Mouse (Mus musculus) embryonic facial prominence, embryonic 14.5 days (tissue): ENCODE results near the gene Crtap. TPM values are rescaled to one million over a fixed set of nuclear protein-coding genes. Genes with fewer than 3 reads are reported as not detected.

Experiments used
- ATAC-seq: fragments of 200-750 bp; cut with Nextera tagmentation; 2 replicates; pipeline ENCODE4 v1.8.0; 2017; ENCODE audit warnings: low read depth, moderate number of reproducible peaks, moderate TSS enrichment
- DNase-seq: peaks from one replicate; pipeline ENCODE4 v3.0.0-alpha.2; 2015; ENCODE audit warnings: low spot score
- H3K27ac ChIP-seq: fragments of 300-500 bp; sonication (generic); replicated peaks from 2 replicates; pipeline ENCODE4 v1.5.1; 2014; ENCODE audit warnings: low read depth, mild to moderate bottlenecking, low read length, moderate library complexity
- H3K27me3 ChIP-seq: fragments of 300-500 bp; sonication (generic); replicated peaks from 2 replicates; pipeline ENCODE4 v1.6.1; 2014; ENCODE audit warnings: low read length; ENCODE audit not compliant: control insufficient read depth, insufficient read depth
- H3K36me3 ChIP-seq: fragments of 300-500 bp; sonication (generic); 2 replicates; pipeline ENCODE4 v1.6.1; 2014; ENCODE audit warnings: low read length, mixed read lengths; ENCODE audit not compliant: control insufficient read depth, insufficient read depth
- H3K4me1 ChIP-seq: fragments of 300-500 bp; sonication (generic); 2 replicates; pipeline ENCODE4 v1.6.1; 2014; ENCODE audit warnings: antibody characterized with exemption, low read length; ENCODE audit not compliant: control insufficient read depth, insufficient read depth
- H3K4me2 ChIP-seq: fragments of 300-500 bp; sonication (generic); 2 replicates; pipeline ENCODE4 v1.6.1; 2014; ENCODE audit warnings: low read depth, mild to moderate bottlenecking, low read length, moderate library complexity, mixed read lengths
- H3K4me3 ChIP-seq: fragments of 300-500 bp; sonication (generic); 2 replicates; pipeline ENCODE4 v1.5.1; 2014; ENCODE audit warnings: low read depth, mild to moderate bottlenecking, low read length
- H3K9ac ChIP-seq: fragments of 300-500 bp; sonication (generic); 2 replicates; pipeline ENCODE4 v1.6.1; 2014; ENCODE audit warnings: low read depth, mild to moderate bottlenecking, low read length, moderate library complexity, mixed read lengths
- H3K9me3 ChIP-seq: fragments of 300-500 bp; sonication (generic); 2 replicates; pipeline ENCODE4 v1.6.1; 2016; ENCODE audit warnings: low read length; ENCODE audit not compliant: control insufficient read depth
- WGBS: fragments of 180-500 bp; shearing (Covaris S2); extraction: QIAGEN DNeasy Blood & Tissue Kit; methylation state at CpG from one replicate; pipeline ENCODE4 v1.1.7; 2014; 5-methylcytosine and 5-hydroxymethylcytosine counted together
- polyA plus RNA-seq: library from polyadenylated mRNA; unstranded; fragments of >200 nt; fragmentation: Nextera tagmentation; extraction: Ambion mirVana; gene quantifications from 2 replicates; pipeline ENCODE4 v1.2.1, GENCODE M21; 2014

Gene Crtap
- polyA plus RNA-seq, 1 experiment from 2014 or later: 244 TPM

DNA sequence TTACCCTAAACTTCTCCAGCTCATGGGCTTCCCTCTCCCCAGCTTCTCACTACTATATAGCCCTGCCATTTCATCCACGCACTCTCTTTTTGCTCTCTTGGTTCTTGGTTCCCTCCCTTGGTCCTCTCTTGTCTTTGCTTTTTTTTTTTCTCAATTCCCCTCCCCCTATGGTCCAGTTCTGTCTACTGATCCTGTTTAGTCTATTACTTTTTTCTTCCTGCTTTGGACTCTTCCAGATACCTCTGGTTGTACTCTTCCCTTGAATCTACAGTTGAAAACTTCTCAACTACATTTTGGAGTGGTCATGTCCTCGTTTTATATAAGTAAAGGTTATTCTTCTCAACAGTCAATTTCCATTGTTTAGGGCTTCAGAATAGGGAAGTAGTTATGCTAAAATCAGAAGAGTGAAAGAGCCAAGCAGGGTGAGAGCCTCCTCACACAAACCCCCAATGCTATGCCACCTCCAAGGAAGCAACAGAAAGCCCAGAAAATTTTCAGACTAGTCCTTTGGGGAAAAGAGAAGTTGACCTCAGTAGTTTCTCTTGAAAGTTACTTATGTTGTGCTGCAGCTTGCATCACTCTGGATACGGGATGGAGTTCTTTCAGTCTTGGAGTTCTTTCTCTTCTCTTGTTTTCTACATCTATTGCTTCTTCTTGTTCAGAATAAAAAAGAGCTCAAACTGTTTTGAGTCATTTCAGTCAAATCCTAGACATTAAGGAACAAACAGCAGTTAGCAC lies 64.3 kb downstream of the Crtap start:
- no peaks in the 10 kb centered on the region for H3K27me3 ChIP-seq
- ATAC-seq (no peak), DNase-seq (no peak)
- H3K4me1 ChIP-seq: no peaks in the 10 kb centered on the region
- H3K36me3 ChIP-seq: no peaks in the 10 kb centered on the region
- H3K4me2 ChIP-seq: no peak overlapping the region
- no peak overlapping the region for H3K27ac ChIP-seq
- H3K9ac ChIP-seq: no peak overlapping the region
- 69% methylated on average over 3 of the region's 3 CpGs for WGBS
- H3K9me3 ChIP-seq: no peaks in the 10 kb centered on the region
- no peak overlapping the region for H3K4me3 ChIP-seq

Other genes starting within 250 kb of the Crtap start
- gene Bcl2a1c, start 60.5 kb downstream of the Crtap start, polyA plus RNA-seq: not detected in 2 replicates
- gene Glb1, start 10.4 kb upstream of the Crtap start, polyA plus RNA-seq: 42.5 and 44.6 TPM in 2 replicates
- 2.1 and 3.2 TPM in 2 replicates for gene Tmppe, start 10.4 kb upstream of the Crtap start, polyA plus RNA-seq
- gene Ccr4, start 114.2 kb upstream of the Crtap start, polyA plus RNA-seq: 0.75 and 1.1 TPM in 2 replicates
- 1.3 and 1.4 TPM in 2 replicates for gene C130032M10Rik, start 125.0 kb upstream of the Crtap start, polyA plus RNA-seq
- gene Trim71, start 173.7 kb upstream of the Crtap start, polyA plus RNA-seq: 0.06 and 0.13 TPM in 2 replicates
- 52.4 and 63.7 TPM in 2 replicates for gene Cnot10, start 249.5 kb upstream of the Crtap start, polyA plus RNA-seq